Mouse (Mus musculus): ENCODE measurements around the gene Rock2. TPM values are rescaled to one million over a fixed set of nuclear protein-coding genes. Genes with fewer than 3 reads are reported as not detected.

The Rock2 gene
- total RNA-seq (2015) (53.0 and 63.4 TPM in 2 replicates), total RNA-seq (2017) (65.0 and 75.9 TPM in 2 replicates)

- peak; percentile 69 for ATAC-seq (ENCODE audit: poor library complexity, severe bottlenecking)
These were observed at the start of gene Rock2 for GRCm38 (mm10) chr12:16894396-16895220. Rock2 (plus strand) TSS chr12:16894895.

- no peak for ATAC-seq (ENCODE audit: poor library complexity, severe bottlenecking)
These were observed 47.4 kb upstream of the Rock2 start for GRCm38 (mm10) chr12:16847204-16847792.

GRCm38 (mm10) chr12:16848501-16848900 lies 46.2 kb upstream of the Rock2 start:
- ATAC-seq (ENCODE audit: poor library complexity, severe bottlenecking): no peak

GRCm38 (mm10) chr12:16849821-16850220 lies 44.9 kb upstream of the Rock2 start:
- no peak for ATAC-seq (ENCODE audit: poor library complexity, severe bottlenecking)

- no peak for ATAC-seq (ENCODE audit: poor library complexity, severe bottlenecking)
These were observed 44.0 kb upstream of the Rock2 start for GRCm38 (mm10) chr12:16850431-16851375.

GRCm38 (mm10) chr12:16853431-16854165 lies 41.1 kb upstream of the Rock2 start:
- no peak for ATAC-seq (ENCODE audit: poor library complexity, severe bottlenecking)

GRCm38 (mm10) chr12:16855632-16856305 lies 38.9 kb upstream of the Rock2 start:
- ATAC-seq (ENCODE audit: poor library complexity, severe bottlenecking): no peak

GRCm38 (mm10) chr12:16856306-16856679 lies 38.4 kb upstream of the Rock2 start:
- no peak for ATAC-seq (ENCODE audit: poor library complexity, severe bottlenecking)

- ATAC-seq (ENCODE audit: poor library complexity, severe bottlenecking): no peak
These were observed 36.6 kb upstream of the Rock2 start for GRCm38 (mm10) chr12:16858081-16858480.

GRCm38 (mm10) chr12:16859781-16860180 lies 34.9 kb upstream of the Rock2 start:
- no peak for ATAC-seq (ENCODE audit: poor library complexity, severe bottlenecking)

- no peak for ATAC-seq (ENCODE audit: poor library complexity, severe bottlenecking)
These were observed 34.2 kb upstream of the Rock2 start for GRCm38 (mm10) chr12:16860533-16860932.

- no peak for ATAC-seq (ENCODE audit: poor library complexity, severe bottlenecking)
These were observed 33.7 kb upstream of the Rock2 start for GRCm38 (mm10) chr12:16860961-16861360.

- ATAC-seq (ENCODE audit: poor library complexity, severe bottlenecking): no peak
These were observed 30.2 kb upstream of the Rock2 start for GRCm38 (mm10) chr12:16864477-16864876.

- peak; percentile 97 for ATAC-seq (ENCODE audit: poor library complexity, severe bottlenecking)
These were observed 28.8 kb upstream of the Rock2 start for GRCm38 (mm10) chr12:16865871-16866270.

GRCm38 (mm10) chr12:16866460-16866859 lies 28.2 kb upstream of the Rock2 start:
- no peak for ATAC-seq (ENCODE audit: poor library complexity, severe bottlenecking)

- no peak for ATAC-seq (ENCODE audit: poor library complexity, severe bottlenecking)
These were observed 27.4 kb upstream of the Rock2 start for GRCm38 (mm10) chr12:16867306-16867705.

- ATAC-seq (ENCODE audit: poor library complexity, severe bottlenecking): no peak
These were observed 26.1 kb upstream of the Rock2 start for GRCm38 (mm10) chr12:16868618-16869017.

GRCm38 (mm10) chr12:16869091-16869778 lies 25.5 kb upstream of the Rock2 start:
- no peak for ATAC-seq (ENCODE audit: poor library complexity, severe bottlenecking)

- no peak for ATAC-seq (ENCODE audit: poor library complexity, severe bottlenecking)
These were observed 24.8 kb upstream of the Rock2 start for GRCm38 (mm10) chr12:16869870-16870404.
